Mouse (Mus musculus) bone marrow, adult 2 months (tissue): Measurements from ENCODE around the gene Kif1b. TPM values are rescaled to one million over a fixed set of nuclear protein-coding genes. Genes with fewer than 3 reads are reported as not detected.

Experiments
- H3K27ac ChIP-seq: fragments of 200-500 bp; 2 replicates; pipeline ENCODE4 v1.5.1; 2012; ENCODE audit warnings: low read depth, mild to moderate bottlenecking, control low read depth, inconsistent platforms, low read length; ENCODE audit not compliant: control insufficient read depth, poor library complexity, insufficient read depth
- H3K4me1 ChIP-seq: fragments of 200-500 bp; 2 replicates; pipeline ENCODE4 v1.6.1; 2011; ENCODE audit warnings: low read length; ENCODE audit not compliant: control insufficient read depth, insufficient read depth
- H3K4me3 ChIP-seq: fragments of 200-500 bp; replicated peaks from 2 replicates; pipeline ENCODE3; 2011; ENCODE audit warnings: mild to moderate bottlenecking, low read depth, low read length, control low read depth; ENCODE audit not compliant: control insufficient read depth
- CTCF ChIP-seq: fragments of 200-500 bp; IDR thresholded peaks from 2 replicates; pipeline ENCODE4 v1.5.1; 2011; ENCODE audit warnings: low read length, control low read depth; ENCODE audit not compliant: control insufficient read depth, insufficient read depth
- POLR2A ChIP-seq: fragments of 200-500 bp; IDR thresholded peaks from 2 replicates; pipeline ENCODE4 v1.6.1; 2011; ENCODE audit warnings: low read depth, mild to moderate bottlenecking, control low read depth, low read length, borderline replicate concordance; ENCODE audit not compliant: control insufficient read depth
- WGBS: fragments of 180-500 bp; shearing (Covaris S2); methylation state at CpG from one replicate; pipeline ENCODE4 v1.1.7; 2018; 5-methylcytosine and 5-hydroxymethylcytosine counted together
- polyA plus RNA-seq: library from polyadenylated mRNA; stranded (reverse); fragments of >200 nt; gene quantifications from 2 replicates; pipeline ENCODE4 v1.2.4, GENCODE M21; 2011; ENCODE audit warnings: low replicate concordance; ENCODE audit not compliant: missing spikeins, insufficient read depth, insufficient read length

Kif1b gene
- polyA plus RNA-seq, 1 experiment, result 11.5 TPM

DNA sequence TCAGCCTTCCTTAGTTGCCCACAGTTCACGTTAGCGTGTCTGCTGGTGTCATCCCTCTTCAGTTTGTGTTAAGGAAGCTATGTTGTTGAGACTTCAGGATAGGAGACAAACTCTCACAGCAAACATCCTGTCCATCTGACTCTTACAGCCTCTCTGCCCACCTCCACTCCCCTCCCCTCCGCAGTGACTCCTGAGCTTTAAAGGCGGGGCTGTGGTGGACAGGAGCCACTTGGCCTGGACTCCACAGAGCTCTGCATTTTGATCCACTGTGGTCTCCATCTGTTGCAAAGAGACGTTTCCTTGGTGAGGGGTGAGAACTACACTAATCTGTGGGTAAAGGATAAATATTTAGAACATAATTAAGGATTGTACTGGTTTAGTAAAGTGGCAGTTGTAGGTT is 14.5 kb downstream of the Kif1b start:
- Histone ChIP-seq H3K4me1 (no peaks in the 10 kb centered on the region), H3K4me3 (no peak overlapping the region), H3K27ac (no peak overlapping the region)
- 75% methylated on average over 5 of the region's 5 CpGs for WGBS
- TF ChIP-seq POLR2A (no peak), CTCF (no peak)

DNA sequence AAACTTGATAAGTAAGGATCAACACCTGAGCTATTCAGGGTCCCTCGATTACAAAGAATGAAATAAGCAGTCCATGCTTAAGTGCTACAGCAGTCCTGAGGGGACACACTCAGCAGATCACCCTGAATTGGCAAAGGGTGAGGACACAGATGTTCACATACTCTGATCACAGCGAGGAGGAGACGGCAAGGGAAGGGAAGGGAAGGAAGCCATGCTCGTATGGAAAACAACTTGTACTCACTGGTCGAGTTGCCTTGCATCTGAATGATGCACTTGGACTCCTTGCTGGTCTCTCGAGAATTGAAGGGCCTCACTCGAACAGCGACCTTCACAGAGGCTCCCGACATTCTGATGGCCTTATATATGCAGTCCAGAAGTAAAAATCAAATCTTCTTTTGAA is 16.4 kb downstream of the Kif1b start:
- Histone ChIP-seq H3K4me1 (no peaks in the 10 kb centered on the region), H3K4me3 (no peak overlapping the region), H3K27ac (no peak overlapping the region)
- WGBS, result 79% methylated on average over 9 of the region's 9 CpGs
- TF ChIP-seq CTCF, result no peak
- no peak for TF ChIP-seq POLR2A

GRCm38 (mm10) chr4:149290157-149290750 is 17.2 kb downstream of the Kif1b start:
- 60% methylated on average over 7 of the region's 7 CpGs for WGBS
- Histone ChIP-seq H3K27ac (no peak overlapping the region), H3K4me3 (no peak overlapping the region), H3K4me1 (no peaks in the 10 kb centered on the region)
- TF ChIP-seq POLR2A (no peak), CTCF (no peak)

- Histone ChIP-seq H3K27ac (no peak overlapping the region), H3K4me1 (no peaks in the 10 kb centered on the region; the same call in 1 of the 2 replicates), H3K4me3 (no peak overlapping the region)
- WGBS, result 81% methylated on average over 8 of the region's 8 CpGs
- TF ChIP-seq CTCF (no peak), POLR2A (no peak)
Observed at GRCm38 (mm10) chr4:149286287-149287137, 21.0 kb downstream of the Kif1b start.

- TF ChIP-seq POLR2A (no peak), CTCF (no peak)
- Histone ChIP-seq H3K4me1 (no peaks in the 10 kb centered on the region; the same call in 1 of the 2 replicates), H3K4me3 (no peak overlapping the region), H3K27ac (no peak overlapping the region)
- WGBS, result 85% methylated on average over 1 of the region's 1 CpGs
Observed at GRCm38 (mm10) chr4:149285691-149286090, 21.8 kb downstream of the Kif1b start.

GRCm38 (mm10) chr4:149283018-149283417 is 24.5 kb downstream of the Kif1b start:
- 74% methylated on average over 3 of the region's 3 CpGs for WGBS
- no peak overlapping the region for H3K4me3 ChIP-seq
- no peak for TF ChIP-seq POLR2A
- no peak for TF ChIP-seq CTCF
- no peaks in the 10 kb centered on the region; the same call in 1 of the 2 replicates for H3K4me1 ChIP-seq
- no peak overlapping the region for H3K27ac ChIP-seq

GRCm38 (mm10) chr4:149282025-149282738 is 25.3 kb downstream of the Kif1b start:
- Histone ChIP-seq H3K4me1 (no peaks in the 10 kb centered on the region; the same call in 1 of the 2 replicates), H3K4me3 (no peak overlapping the region), H3K27ac (no peak overlapping the region)
- TF ChIP-seq POLR2A, result no peak
- TF ChIP-seq CTCF, result no peak
- WGBS, result 70% methylated on average over 7 of the region's 7 CpGs

DNA sequence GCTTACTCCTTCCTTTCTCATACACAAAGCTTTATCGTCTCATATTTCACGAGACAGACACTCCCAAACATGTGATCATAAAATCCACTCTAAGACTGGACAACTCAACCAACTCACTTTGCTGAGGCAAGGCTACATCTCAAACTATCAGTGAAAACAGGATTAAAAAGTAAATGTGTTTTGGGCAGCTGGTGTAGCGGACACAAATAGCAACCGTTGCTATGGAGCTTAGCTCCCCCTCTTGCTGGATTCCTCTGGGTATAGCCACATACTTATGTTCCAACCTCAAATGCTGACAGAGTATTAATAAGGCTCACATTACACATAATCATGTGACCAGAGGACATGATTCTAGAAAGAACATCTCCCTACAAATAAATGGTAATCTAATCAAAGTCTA is 29.9 kb downstream of the Kif1b start:
- Histone ChIP-seq H3K4me3 (no peak overlapping the region), H3K4me1 (no peaks in the 10 kb centered on the region; the same call in 1 of the 2 replicates), H3K27ac (no peak overlapping the region)
- WGBS, result 61% methylated on average over 4 of the region's 4 CpGs
- TF ChIP-seq CTCF (no peak), POLR2A (no peak)
